Mouse (Mus musculus): Measurements from ENCODE around the gene Samd8.

DNA sequence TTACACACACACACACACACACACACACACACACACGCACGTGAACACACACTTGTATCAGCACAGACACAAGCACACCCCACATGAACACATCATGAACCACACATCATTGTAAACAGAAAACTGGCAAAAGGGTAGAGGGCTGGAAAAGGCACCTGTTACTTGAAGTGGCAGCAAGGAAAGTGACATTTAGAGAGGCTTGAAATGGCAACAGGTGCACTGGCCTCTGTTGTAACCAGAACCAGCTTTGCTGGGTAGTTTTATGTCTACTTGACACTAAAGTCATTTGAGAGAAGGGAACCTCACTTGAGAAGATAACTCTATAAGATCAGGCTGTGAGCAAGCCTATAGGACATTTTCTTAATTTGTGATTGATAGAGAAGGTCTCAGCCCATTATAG lies 59.1 kb downstream of the Samd8 start:
- TF ChIP-seq POLR2A (IDR thresholded peaks at IDR 0.05; ENCODE audit: low read depth, low read length) (no peak), PAX5 (IDR thresholded peaks at IDR 0.05; ENCODE audit: low read length) (no peak), CTCF (conservative IDR thresholded peaks at IDR 0.05 in 1 of 2, IDR thresholded peaks at IDR 0.05 in 1 of 2; ENCODE audit: low read depth in 2 of 2, low read length in 2 of 2) (no peak), MAZ (IDR thresholded peaks at IDR 0.05; ENCODE audit: low read depth, low read length) (no peak), EP300 (IDR thresholded peaks at IDR 0.05; ENCODE audit: low read length) (no peak), POLR2AphosphoS2 (IDR thresholded peaks at IDR 0.05; ENCODE audit: low read depth, low read length) (no peak), CHD2 (IDR thresholded peaks at IDR 0.05; ENCODE audit: low read length) (no peak), NELFE (IDR thresholded peaks at IDR 0.05; ENCODE audit: low read depth, low read length) (no peak)
